In genomic region chr17:88067202-88067901, GRCm38 (mm10) we compare ENCODE assay signal across 8 mouse cellular contexts. TPM values are rescaled to one million over a fixed set of nuclear protein-coding genes. Genes with fewer than 3 reads are reported as not detected.
DNase-seq lines count a peak whose midpoint lies in the region; ATAC-seq lines count a peak whose summit lies in the region.

No protein-coding gene starts in this region.

- 75% methylated on average over 4 of the region's 4 CpGs for WGBS in embryonic facial prominence, embryonic 13.5 days
- 77% methylated on average over 4 of the region's 4 CpGs for WGBS in limb, embryonic 15.5 days

- intact Hi-C loops in heart, postnatal 14 days (cut with DNase I) = loop anchor here (1.0 to 10.0 kb wide), 3 partner anchors 42 to 377 kb away; partner anchors contain the start of gene Foxn2

- peak; percentile 87 for DNase-seq in heart, adult 11 months
- no peak for DNase-seq in heart, postnatal 14 days
- peak; percentile 30 for DNase-seq in 3134 (ENCODE audit: extremely low read depth, insufficient read length, low spot score)
- DNase-seq in right cerebral cortex, postnatal 25 days = no peak
- DNase-seq in yolk sac, embryonic 10.5 days (ENCODE audit: low spot score) = no peak
- DNase-seq in layer of hippocampus, postnatal 36 days = no peak

- H3K27ac ChIP-seq in embryonic facial prominence, embryonic 13.5 days = no peak overlapping the region
- peak overlapping the region; percentile 100 for H3K27ac ChIP-seq in limb, embryonic 15.5 days

- H3K27me3 ChIP-seq in embryonic facial prominence, embryonic 13.5 days = no peaks in the 10 kb centered on the region
- H3K27me3 ChIP-seq in limb, embryonic 15.5 days = no peaks in the 10 kb centered on the region

- peaks cover 12% of the 10 kb centered on the region for H3K4me1 ChIP-seq in embryonic facial prominence, embryonic 13.5 days
- peaks cover 6% of the 10 kb centered on the region; the same call in 1 of the 2 replicates for H3K4me1 ChIP-seq in limb, embryonic 15.5 days

- ATAC-seq in embryonic facial prominence, embryonic 13.5 days (ENCODE audit: insufficient number of reproducible peaks, insufficient read depth, low FRiP score, low TSS enrichment, low read depth) = no peak
- ATAC-seq in limb, embryonic 15.5 days (ENCODE audit: insufficient number of reproducible peaks, low FRiP score, low TSS enrichment, low read depth) = no peak

- H3K9me3 ChIP-seq in embryonic facial prominence, embryonic 13.5 days = no peaks in the 10 kb centered on the region
- no peaks in the 10 kb centered on the region for H3K9me3 ChIP-seq in limb, embryonic 15.5 days

- no peaks in the 10 kb centered on the region for H3K36me3 ChIP-seq in embryonic facial prominence, embryonic 13.5 days
- H3K36me3 ChIP-seq in limb, embryonic 15.5 days = no peaks in the 10 kb centered on the region

- H3K4me3 ChIP-seq in embryonic facial prominence, embryonic 13.5 days = peak overlapping the region; percentile 95
- peak overlapping the region; percentile 91 for H3K4me3 ChIP-seq in limb, embryonic 15.5 days

- H3K4me2 ChIP-seq in embryonic facial prominence, embryonic 13.5 days = peak overlapping the region; percentile 71
- H3K4me2 ChIP-seq in limb, embryonic 15.5 days = peak overlapping the region; percentile 33

- H3K9ac ChIP-seq in embryonic facial prominence, embryonic 13.5 days = no peak overlapping the region
- no peak overlapping the region for H3K9ac ChIP-seq in limb, embryonic 15.5 days

RNA-seq across cellular contexts. Expression of gene Fbxo11, which starts 2.3 kb away (rescaled TPM):
- 10 to 100 TPM; 40.7 to 41.4 TPM for total RNA-seq in heart, postnatal 14 days (2021)
- 19.4 and 23.1 TPM in 2 replicates for polyA plus RNA-seq in embryonic facial prominence, embryonic 13.5 days (2015; fragmentation: Nextera tagmentation; extraction: Ambion mirVana)
- polyA plus RNA-seq in limb, embryonic 15.5 days (2015; fragmentation: Nextera tagmentation; extraction: Ambion mirVana) = 15.7 and 18.2 TPM in 2 replicates
- 100 to 1,000 TPM; 126 to 132 TPM for total RNA-seq in layer of hippocampus, postnatal 36 days (2021)

Comparison
In these comparisons a context has a peak if more than half of its experiments do, and no peak if none do; other contexts are left out.
1. DNase-seq: peak in heart, adult 11 months (single experiment) and 3134 (single experiment); none in heart, postnatal 14 days (0 of 2), right cerebral cortex, postnatal 25 days (single experiment), yolk sac, embryonic 10.5 days (single experiment) and layer of hippocampus, postnatal 36 days (0 of 2).